Mouse (Mus musculus) ES-E14 (cell line): ENCODE measurements around the gene Mansc1.
A peak's percentile ranks its signal among the peaks of the same experiment; 100 is the strongest.

Source experiments
- CHD2 ChIP-seq: IDR thresholded peaks from 2 replicates; pipeline ENCODE4 v1.6.1; 2014; ENCODE audit warnings: mild to moderate bottlenecking, low read depth, low read length, inconsistent platforms
- MAFK ChIP-seq: IDR thresholded peaks from 2 replicates; pipeline ENCODE4 v1.6.1; 2014; ENCODE audit warnings: mild to moderate bottlenecking, low read depth, low read length, inconsistent platforms; ENCODE audit not compliant: insufficient read depth
- ZC3H11A ChIP-seq: IDR thresholded peaks from 2 replicates; pipeline ENCODE4 v1.6.1; 2012; ENCODE audit warnings: low read depth, mild to moderate bottlenecking, inconsistent platforms, low read length, borderline replicate concordance
- ZNF384 ChIP-seq: IDR thresholded peaks from 2 replicates; pipeline ENCODE4 v1.6.1; 2012; ENCODE audit warnings: low read depth, low read length, inconsistent platforms

DNA sequence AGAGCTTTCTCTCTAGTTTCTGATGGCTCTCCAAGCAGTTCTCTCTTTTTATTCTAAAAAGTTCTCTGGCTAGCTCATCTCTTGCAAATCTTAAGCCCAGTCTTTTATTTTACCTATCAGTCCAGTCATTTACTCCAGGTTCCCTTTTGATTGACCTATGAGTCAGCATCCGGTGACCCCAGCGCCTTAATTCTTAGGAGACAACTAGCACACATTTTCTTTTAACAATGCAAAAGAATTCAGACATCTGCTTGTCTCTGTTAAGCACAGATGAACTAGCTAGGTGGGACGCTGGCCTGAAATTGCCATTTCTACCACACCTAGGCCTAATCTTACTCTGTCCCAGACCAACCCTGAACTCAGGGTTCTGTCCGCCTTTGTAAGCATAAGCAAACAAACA lies 52.8 kb downstream of the Mansc1 start:
- TF ChIP-seq CHD2 = no peak
- no peak for TF ChIP-seq ZC3H11A
- peak; percentile 77 for TF ChIP-seq MAFK
- no peak for TF ChIP-seq ZNF384
